Mouse (Mus musculus): Measurements from ENCODE around the gene Snrnp27.

- TF ChIP-seq CHD2 (IDR thresholded peaks at IDR 0.05; ENCODE audit: low read depth, low read length) (no peak), ZC3H11A (IDR thresholded peaks at IDR 0.05; ENCODE audit: borderline replicate concordance, low read depth, low read length) (no peak), HCFC1 (IDR thresholded peaks at IDR 0.05; ENCODE audit: borderline replicate concordance, insufficient read depth, low read length) (no peak), MAFK (IDR thresholded peaks at IDR 0.05; ENCODE audit: insufficient read depth, low read depth, low read length) (no peak)
Measured at GRCm38 (mm10) chr6:86644775-86645400, 39.4 kb downstream of the Snrnp27 start.

All from ES-E14 (cell line).